Mouse (Mus musculus): Measurements from ENCODE around the gene Klhl25. TPM values are rescaled to one million over a fixed set of nuclear protein-coding genes. Genes with fewer than 3 reads are reported as not detected.
"Not testable (repeated sequence)": the region's sequence is repeated elsewhere in the genome, so short reads cannot be mapped to it uniquely, and the experiment has no call there.

The Klhl25 gene
- polyA plus RNA-seq, 1 experiment from 2014 or later, result 24.5 TPM

- H3K9ac ChIP-seq, result no peak overlapping the region
These were observed 21.6 kb upstream of the Klhl25 start for GRCm38 (mm10) chr7:75826360-75827103.

GRCm38 (mm10) chr7:75827357-75827756 lies 20.8 kb upstream of the Klhl25 start:
- H3K36me3 ChIP-seq (replicated peaks), result no peaks in the 10 kb centered on the region
- no peak overlapping the region for H3K27ac ChIP-seq
- no peak overlapping the region for H3K4me2 ChIP-seq
- no peak overlapping the region for H3K4me3 ChIP-seq
- H3K9ac ChIP-seq, result no peak overlapping the region
- 97% methylated on average over 1 of the region's 1 CpGs for WGBS
- no peaks in the 10 kb centered on the region for H3K4me1 ChIP-seq
- H3K27me3 ChIP-seq (replicated peaks), result no peaks in the 10 kb centered on the region
- no peak for ATAC-seq (replicated peaks)
- no peaks in the 10 kb centered on the region for H3K9me3 ChIP-seq

More at GRCm38 (mm10) chr7:75826360-75827103, 21.6 kb upstream of the Klhl25 start:
- ATAC-seq (replicated peaks), result no peak
- Histone ChIP-seq H3K27ac (no peak overlapping the region), H3K4me1 (no peaks in the 10 kb centered on the region), H3K4me3 (no peak overlapping the region), H3K27me3 (replicated peaks) (no peaks in the 10 kb centered on the region), H3K4me2 (no peak overlapping the region), H3K36me3 (replicated peaks) (no peaks in the 10 kb centered on the region), H3K9me3 (no peaks in the 10 kb centered on the region)
- WGBS, result 59% methylated on average over 3 of the region's 4 CpGs

GRCm38 (mm10) chr7:75827850-75828249 lies 20.3 kb upstream of the Klhl25 start:
- no peak overlapping the region for H3K4me2 ChIP-seq
- H3K27ac ChIP-seq, result no peak overlapping the region
- WGBS, result 35% methylated on average over 10 of the region's 10 CpGs
- no peak overlapping the region for H3K4me3 ChIP-seq
- H3K9ac ChIP-seq, result no peak overlapping the region
- no peaks in the 10 kb centered on the region for H3K36me3 ChIP-seq (replicated peaks)
- peak; percentile 77; the same call in 1 of the 2 replicates for ATAC-seq (replicated peaks)
- H3K27me3 ChIP-seq (replicated peaks), result no peaks in the 10 kb centered on the region
- no peaks in the 10 kb centered on the region for H3K9me3 ChIP-seq
- H3K4me1 ChIP-seq, result no peaks in the 10 kb centered on the region

GRCm38 (mm10) chr7:75828536-75828935 lies 19.6 kb upstream of the Klhl25 start:
- Histone ChIP-seq H3K4me3 (no peak overlapping the region), H3K27me3 (replicated peaks) (no peaks in the 10 kb centered on the region), H3K4me1 (no peaks in the 10 kb centered on the region), H3K36me3 (replicated peaks) (no peaks in the 10 kb centered on the region), H3K9ac (no peak overlapping the region), H3K9me3 (no peaks in the 10 kb centered on the region), H3K27ac (no peak overlapping the region), H3K4me2 (no peak overlapping the region)
- WGBS, result 87% methylated on average over 5 of the region's 5 CpGs
- ATAC-seq (replicated peaks), result no peak

GRCm38 (mm10) chr7:75830251-75831060 lies 17.7 kb upstream of the Klhl25 start:
- Histone ChIP-seq H3K9ac (no peak overlapping the region), H3K4me1 (no peaks in the 10 kb centered on the region), H3K9me3 (no peaks in the 10 kb centered on the region), H3K4me2 (no peak overlapping the region), H3K4me3 (no peak overlapping the region), H3K27me3 (replicated peaks) (no peaks in the 10 kb centered on the region), H3K27ac (no peak overlapping the region), H3K36me3 (replicated peaks) (no peaks in the 10 kb centered on the region)
- no peak for ATAC-seq (replicated peaks)
- 70% methylated on average over 6 of the region's 6 CpGs for WGBS

- not testable (repeated sequence) for H3K4me2 ChIP-seq; H3K36me3 ChIP-seq (replicated peaks); H3K27ac ChIP-seq; H3K9ac ChIP-seq; H3K27me3 ChIP-seq (replicated peaks); H3K4me1 ChIP-seq; ATAC-seq (replicated peaks); H3K9me3 ChIP-seq; H3K4me3 ChIP-seq
- WGBS, result 71% methylated on average over 3 of the region's 4 CpGs
These were observed 14.2 kb upstream of the Klhl25 start for GRCm38 (mm10) chr7:75833960-75834359.

- not testable (repeated sequence) for ATAC-seq (replicated peaks); H3K9me3 ChIP-seq; H3K27me3 ChIP-seq (replicated peaks); H3K27ac ChIP-seq; H3K4me3 ChIP-seq; H3K4me1 ChIP-seq; H3K36me3 ChIP-seq (replicated peaks); H3K9ac ChIP-seq; H3K4me2 ChIP-seq
- 84% methylated on average over 4 of the region's 6 CpGs for WGBS
These were observed 13.0 kb upstream of the Klhl25 start for GRCm38 (mm10) chr7:75834932-75835631.

- ATAC-seq (replicated peaks), result no peak
- no peak overlapping the region for H3K4me2 ChIP-seq
- no peaks in the 10 kb centered on the region for H3K9me3 ChIP-seq
- no peaks in the 10 kb centered on the region for H3K27me3 ChIP-seq (replicated peaks)
- H3K27ac ChIP-seq, result no peak overlapping the region
- H3K4me3 ChIP-seq, result no peak overlapping the region
- H3K36me3 ChIP-seq (replicated peaks), result no peaks in the 10 kb centered on the region
- H3K9ac ChIP-seq, result no peak overlapping the region
- WGBS, result 89% methylated on average over 4 of the region's 4 CpGs
- no peaks in the 10 kb centered on the region for H3K4me1 ChIP-seq
These were observed 8.0 kb upstream of the Klhl25 start for GRCm38 (mm10) chr7:75840071-75840470.

GRCm38 (mm10) chr7:75842306-75842705 lies 5.8 kb upstream of the Klhl25 start:
- ATAC-seq (replicated peaks), result no peak
- Histone ChIP-seq H3K9ac (no peak overlapping the region), H3K27me3 (replicated peaks) (no peaks in the 10 kb centered on the region), H3K27ac (no peak overlapping the region), H3K4me1 (peaks cover under 1% of the 10 kb centered on the region; the same call in 1 of the 2 replicates), H3K9me3 (no peaks in the 10 kb centered on the region), H3K4me3 (no peak overlapping the region), H3K36me3 (replicated peaks) (no peaks in the 10 kb centered on the region), H3K4me2 (no peak overlapping the region)
- 88% methylated on average over 3 of the region's 3 CpGs for WGBS

- no peak for ATAC-seq (replicated peaks)
- no peak overlapping the region for H3K27ac ChIP-seq
These were observed 2.2 kb upstream of the Klhl25 start for GRCm38 (mm10) chr7:75845936-75846335.

GRCm38 (mm10) chr7:75846942-75847341 lies 1.2 kb upstream of the Klhl25 start:
- no peak for ATAC-seq (replicated peaks)
- Histone ChIP-seq H3K9me3 (no peaks in the 10 kb centered on the region), H3K4me2 (no peak overlapping the region), H3K27me3 (replicated peaks) (no peaks in the 10 kb centered on the region), H3K9ac (no peak overlapping the region), H3K4me1 (peaks cover 29% of the 10 kb centered on the region), H3K4me3 (no peak overlapping the region), H3K36me3 (replicated peaks) (no peaks in the 10 kb centered on the region), H3K27ac (no peak overlapping the region)
- WGBS, result 53% methylated on average over 7 of the region's 7 CpGs

More at GRCm38 (mm10) chr7:75845936-75846335, 2.2 kb upstream of the Klhl25 start:
- Histone ChIP-seq H3K4me3 (no peak overlapping the region), H3K27me3 (replicated peaks) (no peaks in the 10 kb centered on the region), H3K4me2 (no peak overlapping the region), H3K9ac (no peak overlapping the region), H3K9me3 (no peaks in the 10 kb centered on the region), H3K4me1 (peaks cover 19% of the 10 kb centered on the region), H3K36me3 (replicated peaks) (no peaks in the 10 kb centered on the region)
- 93% methylated on average over 1 of the region's 1 CpGs for WGBS

- Histone ChIP-seq H3K4me2 (peak overlapping the region; percentile 77), H3K27me3 (replicated peaks) (no peaks in the 10 kb centered on the region), H3K9ac (peak overlapping the region; percentile 68), H3K9me3 (no peaks in the 10 kb centered on the region), H3K27ac (peak overlapping the region; percentile 52; the same call in 1 of the 2 replicates), H3K36me3 (replicated peaks) (no peaks in the 10 kb centered on the region), H3K4me3 (peak overlapping the region; percentile 77), H3K4me1 (peaks cover 34% of the 10 kb centered on the region)
- ATAC-seq (replicated peaks), result 0 out of 2 replicates have a peak, but pooled peaks have one; percentile 1
- WGBS, result 12% methylated on average over 6 of the region's 6 CpGs
These were observed 621 bp upstream of the Klhl25 start for GRCm38 (mm10) chr7:75847489-75847888.
